Mouse (Mus musculus): ENCODE measurements around the gene Shb. TPM values are rescaled to one million over a fixed set of nuclear protein-coding genes. Genes with fewer than 3 reads are reported as not detected.
"Not testable (repeated sequence)": the region's sequence is repeated elsewhere in the genome, so short reads cannot be mapped to it uniquely, and the experiment has no call there.

The Shb gene
- total RNA-seq, 2 experiments from 2014 or later: 52.3 to 55.3 TPM

DNA sequence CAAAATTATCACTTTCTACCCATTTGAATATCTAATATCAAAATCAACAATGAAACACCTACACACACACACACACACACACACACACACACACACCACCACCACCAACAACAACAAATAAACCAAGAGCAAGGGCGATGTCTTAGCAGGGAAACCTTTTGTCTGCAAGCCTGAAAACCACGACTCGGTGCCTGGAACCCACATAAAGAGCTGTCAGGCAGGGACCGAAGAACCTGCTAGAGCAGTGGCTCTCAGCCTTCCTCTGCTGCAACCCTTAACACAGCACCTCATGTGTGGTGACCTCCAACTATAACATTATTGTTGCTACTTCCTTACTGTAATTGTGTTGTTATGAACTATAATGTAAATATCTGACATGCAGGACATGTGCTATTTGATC lies 130.0 kb downstream of the Shb start:
- no peak for DNase-seq (ENCODE audit: low spot score in 2 of 2)

DNA sequence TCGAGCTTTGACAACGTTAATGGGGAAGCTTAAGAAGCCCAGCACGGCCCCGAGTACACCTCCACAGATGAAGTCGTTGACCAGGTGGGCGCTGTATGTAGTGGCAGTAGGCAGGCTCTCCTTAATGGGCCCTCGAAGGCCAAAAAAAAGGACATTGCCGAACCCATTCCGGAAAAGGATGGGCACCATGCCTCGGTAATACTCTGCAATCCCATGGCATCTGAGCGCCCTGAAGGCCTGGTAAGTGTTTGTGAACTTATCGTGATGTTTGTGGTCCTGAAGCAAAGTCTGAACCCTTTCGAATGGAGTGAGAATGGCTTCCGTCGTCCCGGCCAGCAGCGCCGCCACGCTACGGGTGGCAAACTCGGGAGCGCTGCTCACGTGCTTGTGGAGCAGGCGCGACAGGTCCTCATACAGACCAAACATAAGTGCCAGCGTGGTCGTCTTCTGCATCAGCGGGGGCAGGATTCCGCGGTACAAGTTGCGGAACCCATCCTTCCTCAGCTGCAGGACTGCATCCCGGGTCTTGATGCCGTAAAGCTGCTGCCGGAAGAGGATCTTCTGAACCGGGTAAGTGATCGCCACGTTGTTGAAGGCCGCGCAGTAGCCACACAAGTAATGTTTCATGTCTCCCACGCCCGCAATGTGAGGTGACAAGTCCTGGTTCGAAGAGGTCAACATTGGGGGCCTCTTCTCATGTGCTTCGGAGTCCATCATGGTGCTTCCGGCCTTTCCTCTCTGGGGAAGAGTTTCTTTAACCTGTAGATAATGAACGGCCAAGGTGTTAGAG lies 132.7 kb downstream of the Shb start:
- no peak for DNase-seq (ENCODE audit: low spot score in 2 of 2)

- DNase-seq (ENCODE audit: low spot score in 2 of 2): not testable (repeated sequence)
Observed at GRCm38 (mm10) chr4:45398315-45398714, 134.0 kb downstream of the Shb start.

GRCm38 (mm10) chr4:45396211-45396610 lies 136.1 kb downstream of the Shb start:
- not testable (repeated sequence) for DNase-seq (ENCODE audit: low spot score in 2 of 2)

DNA sequence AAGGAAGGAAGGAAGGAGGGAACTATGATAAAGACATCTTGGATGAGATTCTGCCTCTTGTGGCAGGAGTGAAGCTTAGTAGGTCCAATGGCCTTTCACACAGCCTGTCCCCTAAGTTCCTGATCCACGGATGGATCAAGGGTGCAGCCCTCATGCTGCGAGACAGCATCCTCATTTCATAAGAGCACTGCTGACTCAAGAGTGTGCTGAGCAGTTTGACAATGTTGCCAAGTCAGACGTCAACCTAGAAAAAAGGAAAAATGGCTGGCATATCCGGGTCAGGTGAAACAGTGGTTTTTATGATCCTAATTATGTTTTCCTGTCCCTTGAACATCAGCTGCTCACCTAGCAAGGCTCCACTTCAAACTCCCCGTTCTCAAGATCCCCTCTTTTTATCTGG lies 138.6 kb downstream of the Shb start:
- no peak for DNase-seq (ENCODE audit: low spot score in 2 of 2)

GRCm38 (mm10) chr4:45392994-45393393 lies 139.3 kb downstream of the Shb start:
- no peak for DNase-seq (ENCODE audit: low spot score in 2 of 2)

DNA sequence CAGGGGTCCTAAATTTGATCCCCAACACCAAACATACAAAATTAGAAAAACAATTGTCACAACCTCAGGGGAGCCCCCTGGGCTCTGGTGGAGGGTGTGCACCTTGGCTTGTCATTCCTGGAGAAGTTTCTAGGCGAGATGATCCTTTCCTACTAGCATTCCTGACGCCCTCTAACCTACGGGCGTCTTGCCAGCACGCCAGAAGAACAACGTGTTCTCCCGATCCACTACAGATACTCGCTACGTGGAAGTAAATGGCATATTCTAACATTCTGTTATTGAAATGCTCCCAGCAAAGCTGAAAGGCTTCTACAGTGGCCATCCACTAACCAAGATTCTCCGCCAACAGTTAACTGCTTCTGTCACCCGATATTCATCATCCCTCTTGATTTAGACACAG lies 139.7 kb downstream of the Shb start:
- DNase-seq (ENCODE audit: low spot score in 2 of 2): no peak

GRCm38 (mm10) chr4:45392099-45392498 lies 140.2 kb downstream of the Shb start:
- no peak for DNase-seq (ENCODE audit: low spot score in 2 of 2)

- DNase-seq (ENCODE audit: low spot score in 2 of 2): not testable (repeated sequence)
Observed at GRCm38 (mm10) chr4:45387296-45387695, 145.0 kb downstream of the Shb start.

DNA sequence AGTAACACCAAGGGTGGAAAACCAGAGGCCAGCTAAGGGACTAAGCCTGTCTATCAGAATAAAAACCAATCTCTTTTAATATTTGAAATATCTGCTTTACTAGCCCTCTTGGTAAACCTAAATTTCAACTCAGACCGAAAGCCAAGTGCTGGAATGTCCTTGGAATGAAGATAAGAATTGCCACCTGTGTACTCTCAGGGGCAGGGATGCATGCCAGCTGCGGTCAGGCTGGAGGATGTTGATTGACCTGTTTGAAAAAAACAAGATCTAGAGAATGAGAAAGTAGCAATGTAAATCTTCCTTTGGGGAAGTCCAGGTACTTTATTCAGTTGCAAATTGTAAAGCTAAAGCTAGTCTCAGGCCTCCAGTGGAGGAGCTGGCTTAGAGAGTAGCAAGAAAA lies 150.1 kb downstream of the Shb start:
- not testable (repeated sequence) for DNase-seq (ENCODE audit: low spot score in 2 of 2)

GRCm38 (mm10) chr4:45380903-45381580 lies 151.2 kb downstream of the Shb start:
- not testable (repeated sequence) for DNase-seq (ENCODE audit: low spot score in 2 of 2)

- no peak for DNase-seq (ENCODE audit: low spot score in 2 of 2)
Observed at GRCm38 (mm10) chr4:45376573-45376972, 155.7 kb downstream of the Shb start.

DNA sequence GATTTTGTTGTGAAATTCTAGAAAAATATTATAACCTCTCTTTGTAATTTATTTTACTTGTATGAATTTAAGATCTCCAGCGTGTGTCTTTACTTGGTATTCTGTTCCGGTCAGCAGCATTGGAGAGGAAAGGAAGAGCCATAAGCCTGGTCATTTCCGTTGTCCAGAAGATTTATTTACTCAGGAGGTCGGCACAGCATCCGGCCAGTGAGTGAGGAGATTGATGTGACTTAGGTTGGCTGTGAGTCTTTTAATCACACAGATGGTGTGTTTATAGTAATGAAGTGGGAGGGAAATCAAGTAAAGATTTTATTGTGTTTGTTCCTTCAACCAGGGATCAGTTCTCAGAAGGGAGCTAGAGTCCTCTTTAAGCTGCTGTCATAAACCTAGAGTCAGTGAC lies 157.4 kb downstream of the Shb start:
- DNase-seq (ENCODE audit: low spot score in 2 of 2): no peak

Small RNA genes within 50 kb of the gene (microRNA-seq; reads per million reads assigned to microRNA genes)
- gene Gm22518 (not detected), gene Gm25692 (not detected)

Other genes with a start within 250 kb of the Shb start
- 10 to 100 TPM; 11.7 to 12.6 TPM for gene Trmt10b, start 235.3 kb downstream of the Shb start, total RNA-seq (2021)
- 10 to 100 TPM; 30.2 to 35.2 TPM for gene Dcaf10, start 190.4 kb downstream of the Shb start, total RNA-seq (2021)
- gene Exosc3, start 189.7 kb downstream of the Shb start, total RNA-seq (2021): 10 to 100 TPM; 30.7 to 33.6 TPM
- 100 to 1,000 TPM; 242 to 245 TPM for gene Slc25a51, start 123.7 kb downstream of the Shb start, total RNA-seq (2021)